Mouse (Mus musculus) lung, embryonic 15.5 days (tissue): ENCODE data around the gene Pip5k1a. TPM values are rescaled to one million over a fixed set of nuclear protein-coding genes. Genes with fewer than 3 reads are reported as not detected.

Source experiments
- ATAC-seq: fragments of 200-750 bp; cut with Nextera tagmentation; 2 replicates; pipeline ENCODE4 v1.8.0; 2017; ENCODE audit warnings: moderate number of reproducible peaks, borderline replicate concordance; ENCODE audit not compliant: low FRiP score, low TSS enrichment; ENCODE audit errors: extremely low read depth
- H3K27ac ChIP-seq: fragments of 300-500 bp; sonication (generic); 2 replicates; pipeline ENCODE4 v1.5.1; 2015; ENCODE audit warnings: moderate library complexity, mild to moderate bottlenecking, inconsistent platforms
- H3K27me3 ChIP-seq: fragments of 300-500 bp; sonication (generic); 2 replicates; pipeline ENCODE4 v1.6.1; 2015; ENCODE audit warnings: inconsistent platforms
- H3K36me3 ChIP-seq: fragments of 300-500 bp; sonication (generic); 2 replicates; pipeline ENCODE4 v1.6.1; 2015; ENCODE audit warnings: inconsistent platforms
- H3K4me1 ChIP-seq: fragments of 300-500 bp; sonication (generic); 2 replicates; pipeline ENCODE4 v1.6.1; 2015; ENCODE audit warnings: inconsistent platforms
- H3K4me2 ChIP-seq: fragments of 300-500 bp; sonication (generic); 2 replicates; pipeline ENCODE4 v1.6.1; 2015; ENCODE audit warnings: inconsistent platforms, mild to moderate bottlenecking, moderate library complexity
- H3K4me3 ChIP-seq: fragments of 300-500 bp; sonication (generic); 2 replicates; pipeline ENCODE4 v1.5.1; 2015; ENCODE audit warnings: mild to moderate bottlenecking, inconsistent platforms
- H3K9ac ChIP-seq: fragments of 300-500 bp; sonication (generic); 2 replicates; pipeline ENCODE4 v1.6.1; 2015; ENCODE audit warnings: inconsistent platforms
- H3K9me3 ChIP-seq: fragments of 300-500 bp; sonication (generic); 2 replicates; pipeline ENCODE4 v1.6.1; 2016; ENCODE audit warnings: inconsistent platforms
- WGBS: fragments of 180-500 bp; shearing (Covaris S2); methylation state at CpG from one replicate; pipeline ENCODE4 v1.1.7; 2015; 5-methylcytosine and 5-hydroxymethylcytosine counted together
- polyA plus RNA-seq: library from polyadenylated mRNA; unstranded; fragments of >200 nt; fragmentation: Nextera tagmentation; extraction: Ambion mirVana; gene quantifications from 2 replicates; pipeline ENCODE4 v1.2.1, GENCODE M21; 2015

The Pip5k1a gene
- 17.2 and 18.1 TPM in 2 replicates for polyA plus RNA-seq

- peak within 1 kb of the TSS; percentile 73 for H3K4me2 ChIP-seq
- H3K9me3 ChIP-seq, result no peaks in the 10 kb centered on the region
- H3K27ac ChIP-seq, result peak within 1 kb of the TSS; percentile 82
- H3K4me3 ChIP-seq, result peak within 1 kb of the TSS; percentile 89
- ATAC-seq, result peak; percentile 87
- WGBS, result under 1% methylated on average over 51 of the region's 51 CpGs
- H3K4me1 ChIP-seq, result peaks cover 9% of the 10 kb centered on the region
- H3K36me3 ChIP-seq, result 0 out of 2 replicates have a peak, but pooled peaks cover 3% of the 10 kb centered on the region
- no peaks in the 10 kb centered on the region for H3K27me3 ChIP-seq
- peak within 1 kb of the TSS; percentile 93 for H3K9ac ChIP-seq
Observed at GRCm38 (mm10) chr3:95106338-95107117, at the start of gene Pip5k1a. Gene Pip5k1a, minus strand, starts transcription at chr3:95106930.

DNA sequence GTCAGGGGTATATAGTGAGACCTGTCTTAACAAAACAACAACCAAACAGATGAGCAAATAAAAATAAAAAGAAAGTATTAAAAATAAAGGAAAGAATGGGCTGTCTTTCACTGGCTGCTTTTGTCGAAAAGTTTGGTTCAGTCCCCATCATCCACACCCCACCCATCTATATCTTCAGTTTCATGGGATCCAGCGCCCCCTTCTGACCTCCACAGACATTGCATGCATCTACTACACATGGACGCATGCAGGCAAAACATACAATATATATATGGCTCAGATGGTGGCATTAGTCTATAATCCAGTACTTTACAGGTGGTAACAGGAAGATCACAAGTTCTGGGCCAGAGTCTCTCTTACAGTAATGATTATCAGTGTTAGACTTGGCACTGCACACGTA lies 47.1 kb upstream of the Pip5k1a start:
- Histone ChIP-seq H3K27ac (no peak overlapping the region), H3K9ac (no peak overlapping the region), H3K4me2 (no peak overlapping the region), H3K27me3 (no peaks in the 10 kb centered on the region), H3K36me3 (no peaks in the 10 kb centered on the region), H3K9me3 (no peaks in the 10 kb centered on the region), H3K4me1 (no peaks in the 10 kb centered on the region), H3K4me3 (no peak overlapping the region)
- 46% methylated on average over 4 of the region's 4 CpGs for WGBS
- no peak for ATAC-seq

DNA sequence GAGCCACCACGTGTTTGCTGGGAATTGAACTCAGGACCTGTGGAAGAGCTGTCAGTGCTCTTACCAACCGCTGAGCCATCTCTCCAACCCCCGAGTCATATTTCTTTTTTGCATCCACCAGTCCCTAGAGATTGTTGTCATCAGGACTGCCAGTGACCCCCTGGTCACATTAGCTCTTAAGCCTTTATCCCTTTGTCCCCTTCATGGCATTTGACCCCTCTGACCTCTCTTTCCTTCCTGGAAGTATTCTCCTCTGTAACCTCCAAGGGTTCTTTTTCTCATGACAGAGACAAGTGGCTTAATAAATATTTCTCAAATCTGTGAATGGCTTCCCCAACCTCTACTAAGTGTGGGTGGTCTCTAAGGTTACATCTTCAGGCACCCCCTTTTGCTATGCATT lies 41.2 kb upstream of the Pip5k1a start:
- ATAC-seq, result no peak
- no peaks in the 10 kb centered on the region for H3K27me3 ChIP-seq
- no peaks in the 10 kb centered on the region for H3K36me3 ChIP-seq
- H3K4me1 ChIP-seq, result no peaks in the 10 kb centered on the region
- H3K27ac ChIP-seq, result no peak overlapping the region
- H3K9me3 ChIP-seq, result no peaks in the 10 kb centered on the region
- no peak overlapping the region for H3K4me2 ChIP-seq
- H3K9ac ChIP-seq, result no peak overlapping the region
- no peak overlapping the region for H3K4me3 ChIP-seq
- WGBS, result 60% methylated on average over 3 of the region's 3 CpGs

DNA sequence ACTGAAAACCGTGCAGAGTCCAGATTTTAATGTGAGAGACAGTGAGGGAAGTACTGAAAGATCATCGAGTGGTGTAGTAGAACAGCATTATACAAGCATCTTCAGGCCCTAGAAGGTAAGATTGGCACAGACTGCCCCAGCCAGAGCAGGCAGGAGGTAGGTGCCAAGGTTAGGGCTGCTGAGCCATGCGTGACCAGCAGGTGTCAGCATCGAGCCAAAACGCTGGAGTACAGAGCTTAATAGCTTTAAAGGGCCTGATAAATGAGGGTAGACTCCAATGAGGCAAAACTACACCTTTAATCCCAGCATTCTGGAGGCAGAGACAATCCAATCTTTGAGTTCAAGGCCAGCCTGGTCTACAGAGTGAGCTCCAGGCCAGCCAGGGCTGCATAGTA lies 35.9 kb upstream of the Pip5k1a start:
- 10% methylated on average over 5 of the region's 5 CpGs for WGBS
- peak; percentile 56; the same call in 1 of the 2 replicates for ATAC-seq
- H3K9me3 ChIP-seq, result no peaks in the 10 kb centered on the region
- H3K4me2 ChIP-seq, result no peak overlapping the region
- no peak overlapping the region for H3K4me3 ChIP-seq
- H3K27me3 ChIP-seq, result no peaks in the 10 kb centered on the region
- H3K36me3 ChIP-seq, result peaks cover 14% of the 10 kb centered on the region
- no peak overlapping the region for H3K9ac ChIP-seq
- H3K4me1 ChIP-seq, result 0 out of 2 replicates have a peak, but pooled peaks cover 3% of the 10 kb centered on the region
- no peak overlapping the region for H3K27ac ChIP-seq

- Histone ChIP-seq H3K9ac (no peak within 1 kb of the TSS), H3K27me3 (no peaks in the 10 kb centered on the region), H3K36me3 (peaks cover 14% of the 10 kb centered on the region), H3K4me3 (no peak within 1 kb of the TSS), H3K9me3 (no peaks in the 10 kb centered on the region), H3K4me2 (no peak within 1 kb of the TSS), H3K27ac (no peak within 1 kb of the TSS), H3K4me1 (0 out of 2 replicates have a peak, but pooled peaks cover 3% of the 10 kb centered on the region)
- 76% methylated on average over 10 of the region's 10 CpGs for WGBS
- no peak for ATAC-seq
Observed at GRCm38 (mm10) chr3:95141952-95142616, 35.4 kb upstream of the Pip5k1a start, which contains the start of gene Tnfaip8l2. Gene Tnfaip8l2, minus strand, starts transcription at chr3:95142360.

- ATAC-seq, result no peak
- 94% methylated on average over 9 of the region's 9 CpGs for WGBS
- H3K9me3 ChIP-seq, result no peaks in the 10 kb centered on the region
- H3K4me3 ChIP-seq, result no peak overlapping the region
- H3K36me3 ChIP-seq, result peaks cover 14% of the 10 kb centered on the region
- no peak overlapping the region for H3K9ac ChIP-seq
- H3K4me1 ChIP-seq, result 0 out of 2 replicates have a peak, but pooled peaks cover 3% of the 10 kb centered on the region
- H3K27ac ChIP-seq, result no peak overlapping the region
- H3K27me3 ChIP-seq, result no peaks in the 10 kb centered on the region
- H3K4me2 ChIP-seq, result no peak overlapping the region
Observed at GRCm38 (mm10) chr3:95141474-95141873, 34.7 kb upstream of the Pip5k1a start.

- no peak overlapping the region for H3K4me3 ChIP-seq
- WGBS, result 92% methylated on average over 6 of the region's 6 CpGs
- no peak overlapping the region for H3K9ac ChIP-seq
- H3K36me3 ChIP-seq, result peaks cover 14% of the 10 kb centered on the region
- no peak overlapping the region for H3K27ac ChIP-seq
- H3K4me1 ChIP-seq, result peaks cover 6% of the 10 kb centered on the region
- no peak overlapping the region for H3K4me2 ChIP-seq
- ATAC-seq, result no peak
- no peaks in the 10 kb centered on the region for H3K9me3 ChIP-seq
- no peaks in the 10 kb centered on the region for H3K27me3 ChIP-seq
Observed at GRCm38 (mm10) chr3:95140795-95141194, 34.1 kb upstream of the Pip5k1a start.

GRCm38 (mm10) chr3:95140289-95140595 lies 33.5 kb upstream of the Pip5k1a start:
- H3K9ac ChIP-seq, result no peak overlapping the region
- no peak for ATAC-seq
- H3K9me3 ChIP-seq, result no peaks in the 10 kb centered on the region
- H3K4me3 ChIP-seq, result no peak overlapping the region
- peaks cover 11% of the 10 kb centered on the region for H3K4me1 ChIP-seq
- WGBS, result 53% methylated on average over 18 of the region's 18 CpGs
- peak overlapping the region; percentile 50; the same call in 1 of the 2 replicates for H3K27ac ChIP-seq
- H3K4me2 ChIP-seq, result no peak overlapping the region
- H3K36me3 ChIP-seq, result peaks cover 14% of the 10 kb centered on the region
- no peaks in the 10 kb centered on the region for H3K27me3 ChIP-seq

- H3K4me1 ChIP-seq, result peaks cover 14% of the 10 kb centered on the region
- no peak overlapping the region for H3K4me3 ChIP-seq
- 57% methylated on average over 25 of the region's 25 CpGs for WGBS
Observed at GRCm38 (mm10) chr3:95139586-95140288, 33.0 kb upstream of the Pip5k1a start.

GRCm38 (mm10) chr3:95136336-95136735 lies 29.6 kb upstream of the Pip5k1a start:
- H3K27ac ChIP-seq, result no peak overlapping the region
- H3K36me3 ChIP-seq, result peaks cover 12% of the 10 kb centered on the region
- no peak overlapping the region for H3K9ac ChIP-seq
- no peak overlapping the region for H3K4me2 ChIP-seq
- no peaks in the 10 kb centered on the region for H3K9me3 ChIP-seq
- ATAC-seq, result no peak
- H3K27me3 ChIP-seq, result no peaks in the 10 kb centered on the region
- 77% methylated on average over 3 of the region's 3 CpGs for WGBS
- H3K4me3 ChIP-seq, result no peak overlapping the region
- peaks cover 22% of the 10 kb centered on the region for H3K4me1 ChIP-seq

More at GRCm38 (mm10) chr3:95139586-95140288, 33.0 kb upstream of the Pip5k1a start:
- Histone ChIP-seq H3K9ac (no peak overlapping the region), H3K27ac (peak overlapping the region; percentile 50), H3K36me3 (peaks cover 14% of the 10 kb centered on the region), H3K27me3 (no peaks in the 10 kb centered on the region), H3K9me3 (no peaks in the 10 kb centered on the region), H3K4me2 (no peak overlapping the region)
- no peak for ATAC-seq

- ATAC-seq, result no peak
- Histone ChIP-seq H3K4me2 (peak overlapping the region; percentile 60), H3K36me3 (peaks cover 4% of the 10 kb centered on the region), H3K27ac (no peak overlapping the region), H3K4me1 (peaks cover 22% of the 10 kb centered on the region), H3K27me3 (no peaks in the 10 kb centered on the region), H3K9me3 (no peaks in the 10 kb centered on the region), H3K9ac (no peak overlapping the region), H3K4me3 (peak overlapping the region; percentile 31)
- 74% methylated on average over 7 of the region's 7 CpGs for WGBS
Observed at GRCm38 (mm10) chr3:95135433-95136052, 28.8 kb upstream of the Pip5k1a start.
